Mouse (Mus musculus) liver, postnatal 0 days (tissue): ENCODE measurements around the gene Rere. TPM values are rescaled to one million over a fixed set of nuclear protein-coding genes. Genes with fewer than 3 reads are reported as not detected.

Experiments used
- ATAC-seq: fragments of 200-750 bp; cut with Nextera tagmentation; 2 replicates; pipeline ENCODE4 v1.8.0; 2017; ENCODE audit warnings: mild to moderate bottlenecking, moderate library complexity
- DNase-seq: peaks from one replicate; pipeline ENCODE4 v3.0.0-alpha.2; 2016
- H3K27ac ChIP-seq: fragments of 300-500 bp; sonication (generic); 2 replicates; pipeline ENCODE4 v1.5.1; 2014; ENCODE audit warnings: antibody characterized with exemption, moderate library complexity, mild to moderate bottlenecking, low read depth
- H3K27me3 ChIP-seq: fragments of 300-500 bp; sonication (generic); 2 replicates; pipeline ENCODE4 v1.6.1; 2014; ENCODE audit warnings: low read length, control low read depth, mixed read lengths; ENCODE audit not compliant: insufficient read depth
- H3K36me3 ChIP-seq: fragments of 300-500 bp; sonication (generic); replicated peaks from 2 replicates; pipeline ENCODE4 v1.6.1; 2014; ENCODE audit warnings: mild to moderate bottlenecking, control low read depth, low read length, moderate library complexity, mixed read lengths; ENCODE audit not compliant: insufficient read depth
- H3K4me1 ChIP-seq: fragments of 300-500 bp; sonication (generic); 2 replicates; pipeline ENCODE4 v1.6.1; 2014; ENCODE audit warnings: antibody characterized with exemption, mild to moderate bottlenecking, control low read depth; ENCODE audit not compliant: insufficient read depth
- H3K4me2 ChIP-seq: fragments of 300-500 bp; sonication (generic); 2 replicates; pipeline ENCODE4 v1.6.1; 2014; ENCODE audit warnings: low read depth, mild to moderate bottlenecking, low read length, moderate library complexity, mixed read lengths
- H3K4me3 ChIP-seq: fragments of 300-500 bp; sonication (generic); 2 replicates; pipeline ENCODE4 v1.5.1; 2014; ENCODE audit warnings: low read depth, low read length
- H3K9ac ChIP-seq: fragments of 300-500 bp; sonication (generic); replicated peaks from 2 replicates; pipeline ENCODE4 v1.6.1; 2014; ENCODE audit warnings: mild to moderate bottlenecking, moderate library complexity
- H3K9me3 ChIP-seq: fragments of 300-500 bp; sonication (generic); 2 replicates; pipeline ENCODE4 v1.6.1; 2016; ENCODE audit warnings: mild to moderate bottlenecking, control low read depth, low read length, mixed read lengths
- CTCF ChIP-seq: sonication (generic); IDR thresholded peaks from 2 replicates; pipeline ENCODE4 v1.5.1; 2016; ENCODE audit warnings: antibody characterized with exemption, low read depth
- EP300 ChIP-seq: IDR thresholded peaks from 2 replicates; pipeline ENCODE4 v1.6.1; 2016; ENCODE audit warnings: antibody characterized with exemption, low read depth, mild to moderate bottlenecking
- WGBS: fragments of 180-500 bp; shearing (Covaris S2); extraction: QIAGEN DNeasy Blood & Tissue Kit; methylation state at CpG from one replicate; pipeline ENCODE4 v1.1.7; 2014; ENCODE audit not compliant: insufficient replicate concordance; 5-methylcytosine and 5-hydroxymethylcytosine counted together
- polyA plus RNA-seq: library from polyadenylated mRNA; unstranded; fragments of >200 nt; fragmentation: Nextera tagmentation; extraction: Ambion mirVana; gene quantifications from 2 replicates; pipeline ENCODE4 v1.2.1, GENCODE M21; 2015

The Rere gene
- polyA plus RNA-seq, 1 experiment from 2014 or later: 4.3 TPM

GRCm38 (mm10) chr4:150396339-150396738 lies 114.9 kb downstream of the Rere start:
- ATAC-seq (no peak), DNase-seq (no peak)
- Histone ChIP-seq H3K27ac (no peak overlapping the region), H3K4me3 (no peak overlapping the region), H3K27me3 (no peaks in the 10 kb centered on the region), H3K4me2 (no peak overlapping the region), H3K4me1 (peaks cover 46% of the 10 kb centered on the region), H3K9ac (no peak overlapping the region), H3K36me3 (no peaks in the 10 kb centered on the region), H3K9me3 (no peaks in the 10 kb centered on the region)
- TF ChIP-seq EP300 (no peak), CTCF (no peak)

- H3K9me3 ChIP-seq: no peaks in the 10 kb centered on the region
- H3K4me3 ChIP-seq: no peak overlapping the region
Observed at GRCm38 (mm10) chr4:150396826-150397620, 115.6 kb downstream of the Rere start.

GRCm38 (mm10) chr4:150399032-150399431 lies 117.6 kb downstream of the Rere start:
- DNase-seq (no peak), ATAC-seq (no peak)
- TF ChIP-seq EP300 (no peak), CTCF (no peak)
- WGBS: 66% methylated on average over 2 of the region's 2 CpGs
- peaks cover 60% of the 10 kb centered on the region for H3K4me1 ChIP-seq
- H3K4me3 ChIP-seq: no peak overlapping the region
- no peaks in the 10 kb centered on the region for H3K9me3 ChIP-seq
- H3K9ac ChIP-seq: no peak overlapping the region
- H3K27me3 ChIP-seq: no peaks in the 10 kb centered on the region
- H3K36me3 ChIP-seq: no peaks in the 10 kb centered on the region
- no peak overlapping the region for H3K27ac ChIP-seq
- H3K4me2 ChIP-seq: no peak overlapping the region

More at GRCm38 (mm10) chr4:150396826-150397620, 115.6 kb downstream of the Rere start:
- Histone ChIP-seq H3K36me3 (no peaks in the 10 kb centered on the region), H3K9ac (no peak overlapping the region), H3K4me1 (peaks cover 46% of the 10 kb centered on the region), H3K27ac (peak overlapping the region; percentile 66), H3K4me2 (peak overlapping the region; percentile 18; the same call in 1 of the 2 replicates), H3K27me3 (no peaks in the 10 kb centered on the region)
- WGBS: 45% methylated on average over 13 of the region's 13 CpGs
- TF ChIP-seq EP300 (no peak), CTCF (no peak)
- ATAC-seq (no peak), DNase-seq (no peak)

GRCm38 (mm10) chr4:150401830-150402607 lies 120.6 kb downstream of the Rere start:
- DNase-seq (no peak), ATAC-seq (peak; percentile 21; the same call in 1 of the 2 replicates)
- no peaks in the 10 kb centered on the region for H3K36me3 ChIP-seq
- peaks cover 61% of the 10 kb centered on the region for H3K4me1 ChIP-seq
- no peak overlapping the region for H3K9ac ChIP-seq
- H3K4me2 ChIP-seq: no peak overlapping the region
- TF ChIP-seq CTCF (no peak), EP300 (no peak)
- no peak overlapping the region for H3K4me3 ChIP-seq
- 34% methylated on average over 13 of the region's 13 CpGs for WGBS
- peak overlapping the region; percentile 69 for H3K27ac ChIP-seq
- H3K9me3 ChIP-seq: no peaks in the 10 kb centered on the region
- H3K27me3 ChIP-seq: no peaks in the 10 kb centered on the region

GRCm38 (mm10) chr4:150402608-150402985 lies 121.2 kb downstream of the Rere start:
- no peaks in the 10 kb centered on the region for H3K27me3 ChIP-seq
- no peaks in the 10 kb centered on the region for H3K9me3 ChIP-seq
- H3K4me1 ChIP-seq: peaks cover 59% of the 10 kb centered on the region
- H3K9ac ChIP-seq: no peak overlapping the region
- 38% methylated on average over 4 of the region's 4 CpGs for WGBS
- H3K4me2 ChIP-seq: no peak overlapping the region
- no peaks in the 10 kb centered on the region for H3K36me3 ChIP-seq
- ATAC-seq (no peak), DNase-seq (no peak)
- H3K4me3 ChIP-seq: no peak overlapping the region
- TF ChIP-seq EP300: no peak
- TF ChIP-seq CTCF: no peak
- H3K27ac ChIP-seq: peak overlapping the region; percentile 69

GRCm38 (mm10) chr4:150403941-150404340 lies 122.5 kb downstream of the Rere start:
- Histone ChIP-seq H3K27me3 (no peaks in the 10 kb centered on the region), H3K4me2 (no peak overlapping the region), H3K27ac (peak overlapping the region; percentile 31; the same call in 1 of the 2 replicates), H3K4me1 (peaks cover 55% of the 10 kb centered on the region), H3K9ac (no peak overlapping the region), H3K9me3 (no peaks in the 10 kb centered on the region), H3K36me3 (no peaks in the 10 kb centered on the region; the same call in 1 of the 2 replicates), H3K4me3 (no peak overlapping the region)
- ATAC-seq: no peak
- no peak for TF ChIP-seq CTCF
- TF ChIP-seq EP300: no peak
- WGBS: 67% methylated on average over 11 of the region's 11 CpGs
- DNase-seq: no peak
